ENCODE assay signal across 35 mouse cellular contexts in genomic region chr2:169019037-169019436, GRCm38 (mm10).
"Had no signal": no experiment of that assay in that cellular context is flagged by ENCODE, and none has a peak within 500 bp of the region (broad histone marks: within the 10 kb centered on the region; RNA-seq: fewer than 3 reads in every experiment).

No protein-coding gene starts in this region.

- DNase-seq: heart, postnatal 10 days; heart, postnatal 14 days; heart, postnatal 36 days; heart, postnatal 4 days; kidney, adult 11 months; kidney, adult 18-20 months; kidney, adult 2 months; kidney, adult 8-10 months; kidney, adult 9 months; kidney, postnatal 10 days; kidney, postnatal 14 days; kidney, postnatal 25 days; kidney, postnatal 36 days; kidney, postnatal 4 days; layer of hippocampus, adult 9-11 months; layer of hippocampus, postnatal 36 days had no signal

- H3K27ac ChIP-seq: heart, embryonic 10.5 days; heart, embryonic 13.5 days; heart, embryonic 15.5 days; hindbrain, embryonic 10.5 days; hindbrain, embryonic 12.5 days; hindbrain, embryonic 13.5 days; hindbrain, embryonic 14.5 days; hindbrain, embryonic 15.5 days; hindbrain, postnatal 0 days; intestine, embryonic 15.5 days; kidney, embryonic 15.5 days; kidney, postnatal 0 days; layer of hippocampus, adult 2 months had no signal

- ATAC-seq: hindbrain, embryonic 16.5 days; hindbrain, postnatal 0 days; inflammation-experienced regulatory T-cells, adult 6 months; intestine, embryonic 15.5 days; intestine, embryonic 16.5 days; intestine, postnatal 0 days had no signal

- H3K36me3 ChIP-seq: heart, embryonic 10.5 days; heart, embryonic 12.5 days; heart, embryonic 13.5 days; heart, embryonic 15.5 days; hindbrain, embryonic 10.5 days; hindbrain, embryonic 12.5 days; hindbrain, embryonic 13.5 days; hindbrain, embryonic 15.5 days; intestine, embryonic 15.5 days; kidney, embryonic 15.5 days had no signal

- H3K4me1 ChIP-seq: heart, embryonic 10.5 days; heart, embryonic 12.5 days; heart, embryonic 13.5 days; heart, embryonic 15.5 days; hindbrain, embryonic 10.5 days; hindbrain, embryonic 12.5 days; hindbrain, embryonic 13.5 days; hindbrain, embryonic 15.5 days; intestine, embryonic 15.5 days; kidney, embryonic 15.5 days had no signal

- H3K4me2 ChIP-seq: heart, embryonic 11.5 days; heart, embryonic 12.5 days; heart, embryonic 13.5 days; heart, embryonic 15.5 days; hindbrain, embryonic 12.5 days; hindbrain, embryonic 13.5 days; hindbrain, embryonic 14.5 days; hindbrain, embryonic 15.5 days; intestine, embryonic 15.5 days; kidney, embryonic 15.5 days had no signal

- H3K9me3 ChIP-seq: heart, embryonic 10.5 days; heart, embryonic 12.5 days; heart, embryonic 15.5 days; hindbrain, embryonic 12.5 days; hindbrain, embryonic 15.5 days; intestine, embryonic 15.5 days; kidney, embryonic 15.5 days had no signal

- H3K9ac ChIP-seq: heart, embryonic 12.5 days; heart, embryonic 13.5 days; heart, embryonic 15.5 days; hindbrain, embryonic 12.5 days; hindbrain, embryonic 13.5 days; hindbrain, embryonic 14.5 days; hindbrain, embryonic 15.5 days; intestine, embryonic 15.5 days; kidney, embryonic 15.5 days had no signal

- H3K4me3 ChIP-seq: heart, embryonic 10.5 days; heart, embryonic 12.5 days; heart, embryonic 13.5 days; heart, embryonic 15.5 days; hindbrain, embryonic 10.5 days; hindbrain, embryonic 12.5 days; hindbrain, embryonic 13.5 days; hindbrain, embryonic 15.5 days; intestine, embryonic 15.5 days; kidney, embryonic 15.5 days; layer of hippocampus, adult 2 months had no signal

- H3K27me3 ChIP-seq: heart, embryonic 12.5 days; heart, embryonic 13.5 days; heart, embryonic 15.5 days; hindbrain, embryonic 12.5 days; hindbrain, embryonic 13.5 days; hindbrain, embryonic 15.5 days; intestine, embryonic 15.5 days; kidney, embryonic 15.5 days had no signal
